In the genomic region with DNA sequence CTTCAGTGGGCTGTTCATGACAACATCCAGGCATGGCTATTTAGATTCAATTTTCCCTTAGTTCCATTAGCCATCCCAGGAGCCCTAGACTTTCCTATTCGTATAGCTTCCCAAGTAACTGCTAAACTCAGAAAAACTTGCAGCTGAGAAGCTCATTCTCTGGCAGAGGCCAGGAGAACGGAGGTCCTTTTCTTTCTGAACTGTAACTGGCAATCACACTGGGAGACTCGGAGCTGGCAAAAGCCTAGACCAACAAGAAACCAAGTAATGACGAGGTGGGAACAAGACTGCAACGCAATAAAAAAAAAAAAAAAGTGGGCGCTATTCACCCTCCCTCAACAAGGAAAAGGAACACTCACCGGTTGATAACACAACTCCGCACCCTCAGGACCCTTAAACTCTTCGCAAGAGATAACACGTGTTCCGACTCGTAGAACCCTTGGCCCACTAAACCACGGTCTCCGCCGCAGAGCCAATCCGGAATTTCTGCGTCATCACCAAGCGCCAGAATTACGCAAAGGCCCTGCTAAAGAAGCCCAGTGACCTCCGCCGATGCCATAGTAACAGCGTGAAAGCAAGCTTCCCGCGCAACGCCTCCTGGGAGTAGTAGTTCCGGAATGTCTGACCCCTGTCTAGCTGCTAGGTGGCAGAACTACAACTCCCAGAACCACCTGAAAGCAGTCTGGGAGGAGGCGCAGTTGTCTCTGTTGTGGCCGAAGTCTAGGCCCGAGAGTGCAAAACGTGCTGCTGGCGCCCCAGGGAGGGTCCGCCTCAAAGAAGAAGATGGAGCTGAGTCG, we compare ENCODE assay signal across 8 mouse cellular contexts. TPM values are rescaled to one million over a fixed set of nuclear protein-coding genes. Genes with fewer than 3 reads are reported as not detected.
DNase-seq lines count a peak whose midpoint lies in the region; ATAC-seq and TF ChIP-seq lines count a peak whose summit lies in the region.

TSS of gene Ccdc191 (plus strand) at position 593 of the 797 bp plus-strand sequence.

- under 1% methylated on average over 32 of the region's 33 CpGs for WGBS in hindbrain, postnatal 0 days

- H3K27me3 ChIP-seq in hindbrain, postnatal 0 days (ENCODE audit: insufficient read depth, low read length) = no peaks in the 10 kb centered on the region

- no peaks in the 10 kb centered on the region for H3K9me3 ChIP-seq in hindbrain, postnatal 0 days (ENCODE audit: low read length)

- peak within 1 kb of the TSS; percentile 82 for H3K4me3 ChIP-seq in gastrocnemius, adult 2 months
- H3K4me3 ChIP-seq in hindbrain, postnatal 0 days (ENCODE audit: low read length) = peak within 1 kb of the TSS; percentile 71
- H3K4me3 ChIP-seq in left cerebral cortex, adult 2 months = peak within 1 kb of the TSS; percentile 68

- peak; percentile 100 for DNase-seq in ZHBTc4 (ENCODE audit: low read depth, low spot score)
- peak; percentile 99 for DNase-seq in gastrocnemius, adult 2 months
- peak; percentile 100 for DNase-seq in hindbrain, postnatal 0 days (ENCODE audit: low spot score)
- DNase-seq in left cerebral cortex, adult 2 months (ENCODE audit: extremely low spot score in 1 of 2, low spot score in 2 of 2) = peak; percentile 99
- DNase-seq in right cerebral cortex, adult 2 months (ENCODE audit: low spot score in 2 of 2) = peak; percentile 100
- peak; percentile 99 for DNase-seq in urinary bladder, postnatal 14 days (ENCODE audit: low spot score)

- no peaks in the 10 kb centered on the region for H3K36me3 ChIP-seq in hindbrain, postnatal 0 days (ENCODE audit: insufficient read depth, low read length)

- ATAC-seq in common myeloid progenitor, adult 5-6 weeks (replicated peaks; ENCODE audit: low read depth, poor library complexity, severe bottlenecking) = peak; percentile 98
- ATAC-seq in hindbrain, postnatal 0 days = peak; percentile 100
- ATAC-seq in megakaryocyte, adult 5-6 weeks (ENCODE audit: poor library complexity, severe bottlenecking) = peak; percentile 98

- no peak for TF ChIP-seq CTCF in gastrocnemius, adult 2 months (IDR thresholded peaks at IDR 0.05)
- TF ChIP-seq CTCF in hindbrain, postnatal 0 days (IDR thresholded peaks at IDR 0.05; ENCODE audit: low read depth) = no peak
- TF ChIP-seq CTCF in left cerebral cortex, adult 2 months (IDR thresholded peaks at IDR 0.05) = no peak

- H3K9ac ChIP-seq in hindbrain, postnatal 0 days (replicated peaks; ENCODE audit: low read length) = peak within 1 kb of the TSS; percentile 72

- 0 out of 2 replicates have a peak, but pooled peaks cover 5% of the 10 kb centered on the region for H3K4me1 ChIP-seq in hindbrain, postnatal 0 days (ENCODE audit: insufficient read depth, low read length)

- peak within 1 kb of the TSS; percentile 94 for H3K4me2 ChIP-seq in hindbrain, postnatal 0 days (ENCODE audit: low read depth, low read length)

- H3K27ac ChIP-seq in gastrocnemius, adult 2 months = peak within 1 kb of the TSS; percentile 92
- peak within 1 kb of the TSS; percentile 71 for H3K27ac ChIP-seq in hindbrain, postnatal 0 days
- H3K27ac ChIP-seq in left cerebral cortex, adult 2 months = peak within 1 kb of the TSS; percentile 93

- intact Hi-C loops in gastrocnemius, adult 2 months (cut with DNase I) = loop anchor here (5.0 kb wide), 1 partner anchor 173 kb away; the partner anchor contains the start of gene Gramd1c
- intact Hi-C loops in left cerebral cortex, adult 2 months (cut with DNase I) = loop anchor here (2.0 to 10.0 kb wide), 3 partner anchors 88 to 255 kb away; partner anchors contain the start of genes Gramd1c and Zdhhc23

RNA-seq across cellular contexts. Expression of gene Ccdc191, which starts in this region (rescaled TPM):
- 18.5 and 29.6 TPM in 2 replicates for total RNA-seq in common myeloid progenitor, adult 5-6 weeks (2017)
- 1 to 10 TPM; 1.5 to 3.2 TPM for total RNA-seq in gastrocnemius, adult 2 months (2021)
- total RNA-seq in hindbrain, postnatal 0 days (2014; rRNA removed) = 0.61 and 0.89 TPM in 2 replicates
- polyA plus RNA-seq in hindbrain, postnatal 0 days (2015; fragmentation: Nextera tagmentation; extraction: Ambion mirVana) = 4.1 and 6.3 TPM in 2 replicates
- total RNA-seq in left cerebral cortex, adult 2 months (2021) = 1 to 10 TPM; 5.1 to 5.3 TPM
- total RNA-seq in megakaryocyte, adult 5-6 weeks (2015) = 2.6 and 5.8 TPM in 2 replicates
- 4.6 and 10.7 TPM in 2 replicates for total RNA-seq in megakaryocyte, adult 5-6 weeks (2017)

Comparison
In these comparisons a context has a peak if more than half of its experiments do, and no peak if none do; other contexts are left out.
1. Peak in every context shown above with its lines: DNase-seq, ATAC-seq, H3K4me3 ChIP-seq and H3K27ac ChIP-seq.